Mouse (Mus musculus): ENCODE data around the gene Als2. TPM values are rescaled to one million over a fixed set of nuclear protein-coding genes. Genes with fewer than 3 reads are reported as not detected.

The Als2 gene
- polyA plus RNA-seq, 1 experiment from 2014 or later = 9.6 TPM

GRCm38 (mm10) chr1:59182373-59182772 lies 54.7 kb downstream of the Als2 start:
- Histone ChIP-seq H3K9ac (ENCODE audit: low read length) (no peak overlapping the region), H3K27ac (ENCODE audit: low read depth) (no peak overlapping the region), H3K4me1 (replicated peaks; ENCODE audit: control insufficient read depth, insufficient read depth, low read length) (no peaks in the 10 kb centered on the region), H3K4me2 (ENCODE audit: low read length) (no peak overlapping the region), H3K27me3 (replicated peaks; ENCODE audit: control insufficient read depth, insufficient read depth, low read length) (no peaks in the 10 kb centered on the region), H3K4me3 (ENCODE audit: low read depth, low read length) (no peak overlapping the region), H3K36me3 (ENCODE audit: control insufficient read depth, insufficient read depth, low read length) (peaks cover 43% of the 10 kb centered on the region), H3K9me3 (ENCODE audit: control insufficient read depth, low read length) (no peaks in the 10 kb centered on the region)
- WGBS = 96% methylated on average over 2 of the region's 2 CpGs
- ATAC-seq (replicated peaks; ENCODE audit: low FRiP score, low TSS enrichment, low read depth) (no peak), DNase-seq (ENCODE audit: low spot score) (no peak)

GRCm38 (mm10) chr1:59180003-59180402 lies 57.0 kb downstream of the Als2 start:
- ATAC-seq (replicated peaks; ENCODE audit: low FRiP score, low TSS enrichment, low read depth) = no peak
- H3K36me3 ChIP-seq (ENCODE audit: control insufficient read depth, insufficient read depth, low read length) = peaks cover 39% of the 10 kb centered on the region
- no peaks in the 10 kb centered on the region for H3K4me1 ChIP-seq (replicated peaks; ENCODE audit: control insufficient read depth, insufficient read depth, low read length)
- H3K27ac ChIP-seq (ENCODE audit: low read depth) = no peak overlapping the region
- DNase-seq (ENCODE audit: low spot score) = no peak
- H3K9ac ChIP-seq (ENCODE audit: low read length) = no peak overlapping the region
- no peak overlapping the region for H3K4me2 ChIP-seq (ENCODE audit: low read length)
- no peaks in the 10 kb centered on the region for H3K9me3 ChIP-seq (ENCODE audit: control insufficient read depth, low read length)
- H3K27me3 ChIP-seq (replicated peaks; ENCODE audit: control insufficient read depth, insufficient read depth, low read length) = no peaks in the 10 kb centered on the region
- H3K4me3 ChIP-seq (ENCODE audit: low read depth, low read length) = no peak overlapping the region
- 81% methylated on average over 3 of the region's 3 CpGs for WGBS

- Histone ChIP-seq H3K4me3 (ENCODE audit: low read depth, low read length) (no peak overlapping the region), H3K9ac (ENCODE audit: low read length) (no peak overlapping the region), H3K27me3 (replicated peaks; ENCODE audit: control insufficient read depth, insufficient read depth, low read length) (no peaks in the 10 kb centered on the region), H3K36me3 (ENCODE audit: control insufficient read depth, insufficient read depth, low read length) (peaks cover 45% of the 10 kb centered on the region), H3K9me3 (ENCODE audit: control insufficient read depth, low read length) (no peaks in the 10 kb centered on the region), H3K4me2 (ENCODE audit: low read length) (no peak overlapping the region), H3K27ac (ENCODE audit: low read depth) (no peak overlapping the region), H3K4me1 (replicated peaks; ENCODE audit: control insufficient read depth, insufficient read depth, low read length) (no peaks in the 10 kb centered on the region)
- ATAC-seq (replicated peaks; ENCODE audit: low FRiP score, low TSS enrichment, low read depth) (no peak), DNase-seq (ENCODE audit: low spot score) (no peak)
- WGBS = 93% methylated on average over 10 of the region's 10 CpGs
Measured at GRCm38 (mm10) chr1:59178401-59178800, 58.6 kb downstream of the Als2 start.

- WGBS = 64% methylated on average over 10 of the region's 10 CpGs
- H3K9ac ChIP-seq (ENCODE audit: low read length) = no peak overlapping the region
- no peaks in the 10 kb centered on the region for H3K27me3 ChIP-seq (replicated peaks; ENCODE audit: control insufficient read depth, insufficient read depth, low read length)
- H3K27ac ChIP-seq (ENCODE audit: low read depth) = no peak overlapping the region
- no peak for DNase-seq (ENCODE audit: low spot score)
- no peak overlapping the region for H3K4me3 ChIP-seq (ENCODE audit: low read depth, low read length)
- no peak overlapping the region for H3K4me2 ChIP-seq (ENCODE audit: low read length)
- ATAC-seq (replicated peaks; ENCODE audit: low FRiP score, low TSS enrichment, low read depth) = no peak
- H3K9me3 ChIP-seq (ENCODE audit: control insufficient read depth, low read length) = no peaks in the 10 kb centered on the region
- H3K36me3 ChIP-seq (ENCODE audit: control insufficient read depth, insufficient read depth, low read length) = peaks cover 33% of the 10 kb centered on the region
- peaks cover 9% of the 10 kb centered on the region for H3K4me1 ChIP-seq (replicated peaks; ENCODE audit: control insufficient read depth, insufficient read depth, low read length)
Measured at GRCm38 (mm10) chr1:59174514-59175373, 62.3 kb downstream of the Als2 start.

DNA sequence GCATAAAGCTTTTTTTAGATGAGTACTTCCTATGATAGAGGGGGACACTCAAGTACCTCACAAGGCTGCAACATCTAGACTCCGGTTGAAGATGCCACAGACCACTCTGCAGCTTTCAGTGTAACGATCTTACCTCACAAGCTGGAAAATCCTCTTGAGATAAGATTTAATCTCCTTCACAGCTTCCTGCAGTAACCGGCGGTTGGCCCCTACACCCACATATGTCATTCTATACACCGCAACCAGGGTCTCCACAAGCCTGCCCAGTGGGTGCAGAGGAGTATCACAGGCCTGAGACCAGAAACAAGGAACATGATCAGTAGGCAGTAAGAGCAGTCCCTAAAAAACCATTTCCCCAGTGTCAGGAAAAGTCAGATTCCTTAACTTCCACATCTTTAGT lies 64.0 kb downstream of the Als2 start:
- H3K4me3 ChIP-seq (ENCODE audit: low read depth, low read length) = no peak overlapping the region
- ATAC-seq (replicated peaks; ENCODE audit: low FRiP score, low TSS enrichment, low read depth) = no peak
- H3K4me1 ChIP-seq (replicated peaks; ENCODE audit: control insufficient read depth, insufficient read depth, low read length) = peaks cover 9% of the 10 kb centered on the region
- no peak overlapping the region for H3K4me2 ChIP-seq (ENCODE audit: low read length)
- H3K9me3 ChIP-seq (ENCODE audit: control insufficient read depth, low read length) = no peaks in the 10 kb centered on the region
- H3K36me3 ChIP-seq (ENCODE audit: control insufficient read depth, insufficient read depth, low read length) = peaks cover 27% of the 10 kb centered on the region
- DNase-seq (ENCODE audit: low spot score) = no peak
- H3K9ac ChIP-seq (ENCODE audit: low read length) = no peak overlapping the region
- H3K27me3 ChIP-seq (replicated peaks; ENCODE audit: control insufficient read depth, insufficient read depth, low read length) = no peaks in the 10 kb centered on the region
- H3K27ac ChIP-seq (ENCODE audit: low read depth) = no peak overlapping the region
- 70% methylated on average over 5 of the region's 5 CpGs for WGBS

- no peak overlapping the region for H3K27ac ChIP-seq (ENCODE audit: low read depth)
- H3K36me3 ChIP-seq (ENCODE audit: control insufficient read depth, insufficient read depth, low read length) = peaks cover 32% of the 10 kb centered on the region
- DNase-seq (ENCODE audit: low spot score) (no peak), ATAC-seq (replicated peaks; ENCODE audit: low FRiP score, low TSS enrichment, low read depth) (no peak)
- no peaks in the 10 kb centered on the region for H3K9me3 ChIP-seq (ENCODE audit: control insufficient read depth, low read length)
- no peak overlapping the region for H3K9ac ChIP-seq (ENCODE audit: low read length)
- H3K27me3 ChIP-seq (replicated peaks; ENCODE audit: control insufficient read depth, insufficient read depth, low read length) = no peaks in the 10 kb centered on the region
- WGBS = 34% methylated on average over 5 of the region's 5 CpGs
- no peak overlapping the region for H3K4me3 ChIP-seq (ENCODE audit: low read depth, low read length)
- peaks cover 9% of the 10 kb centered on the region for H3K4me1 ChIP-seq (replicated peaks; ENCODE audit: control insufficient read depth, insufficient read depth, low read length)
- H3K4me2 ChIP-seq (ENCODE audit: low read length) = no peak overlapping the region
Measured at GRCm38 (mm10) chr1:59171875-59172274, 65.2 kb downstream of the Als2 start.

GRCm38 (mm10) chr1:59170290-59170689 lies 66.7 kb downstream of the Als2 start:
- Histone ChIP-seq H3K4me1 (replicated peaks; ENCODE audit: control insufficient read depth, insufficient read depth, low read length) (peaks cover 9% of the 10 kb centered on the region), H3K4me3 (ENCODE audit: low read depth, low read length) (no peak overlapping the region), H3K9ac (ENCODE audit: low read length) (no peak overlapping the region), H3K4me2 (ENCODE audit: low read length) (no peak overlapping the region), H3K27ac (ENCODE audit: low read depth) (no peak overlapping the region), H3K27me3 (replicated peaks; ENCODE audit: control insufficient read depth, insufficient read depth, low read length) (no peaks in the 10 kb centered on the region), H3K36me3 (ENCODE audit: control insufficient read depth, insufficient read depth, low read length) (peaks cover 38% of the 10 kb centered on the region), H3K9me3 (ENCODE audit: control insufficient read depth, low read length) (no peaks in the 10 kb centered on the region)
- ATAC-seq (replicated peaks; ENCODE audit: low FRiP score, low TSS enrichment, low read depth) = no peak
- DNase-seq (ENCODE audit: low spot score) = no peak
- WGBS = 70% methylated on average over 8 of the region's 8 CpGs

GRCm38 (mm10) chr1:59169586-59169985 lies 67.4 kb downstream of the Als2 start:
- Histone ChIP-seq H3K9me3 (ENCODE audit: control insufficient read depth, low read length) (no peaks in the 10 kb centered on the region), H3K36me3 (ENCODE audit: control insufficient read depth, insufficient read depth, low read length) (peaks cover 36% of the 10 kb centered on the region), H3K9ac (ENCODE audit: low read length) (no peak overlapping the region), H3K4me2 (ENCODE audit: low read length) (no peak overlapping the region), H3K4me1 (replicated peaks; ENCODE audit: control insufficient read depth, insufficient read depth, low read length) (peaks cover 9% of the 10 kb centered on the region), H3K27me3 (replicated peaks; ENCODE audit: control insufficient read depth, insufficient read depth, low read length) (no peaks in the 10 kb centered on the region), H3K27ac (ENCODE audit: low read depth) (no peak overlapping the region), H3K4me3 (ENCODE audit: low read depth, low read length) (no peak overlapping the region)
- ATAC-seq (replicated peaks; ENCODE audit: low FRiP score, low TSS enrichment, low read depth) (no peak), DNase-seq (ENCODE audit: low spot score) (no peak)
- WGBS = 78% methylated on average over 6 of the region's 6 CpGs

- 32% methylated on average over 2 of the region's 2 CpGs for WGBS
- Histone ChIP-seq H3K27ac (ENCODE audit: low read depth) (no peak overlapping the region), H3K4me1 (replicated peaks; ENCODE audit: control insufficient read depth, insufficient read depth, low read length) (peaks cover 9% of the 10 kb centered on the region), H3K9me3 (ENCODE audit: control insufficient read depth, low read length) (no peaks in the 10 kb centered on the region), H3K27me3 (replicated peaks; ENCODE audit: control insufficient read depth, insufficient read depth, low read length) (no peaks in the 10 kb centered on the region), H3K36me3 (ENCODE audit: control insufficient read depth, insufficient read depth, low read length) (peaks cover 31% of the 10 kb centered on the region), H3K4me3 (ENCODE audit: low read depth, low read length) (no peak overlapping the region), H3K4me2 (ENCODE audit: low read length) (no peak overlapping the region), H3K9ac (ENCODE audit: low read length) (no peak overlapping the region)
- no peak for ATAC-seq (replicated peaks; ENCODE audit: low FRiP score, low TSS enrichment, low read depth)
- DNase-seq (ENCODE audit: low spot score) = no peak
Measured at GRCm38 (mm10) chr1:59168556-59168955, 68.5 kb downstream of the Als2 start.
